Mouse (Mus musculus): ENCODE results near the gene Rab3a. TPM values are rescaled to one million over a fixed set of nuclear protein-coding genes. Genes with fewer than 3 reads are reported as not detected.
A peak's percentile ranks its signal among the peaks of the same experiment; 100 is the strongest.

Rab3a gene
- polyA plus RNA-seq, 1 experiment from 2014 or later: 70.3 TPM

DNA sequence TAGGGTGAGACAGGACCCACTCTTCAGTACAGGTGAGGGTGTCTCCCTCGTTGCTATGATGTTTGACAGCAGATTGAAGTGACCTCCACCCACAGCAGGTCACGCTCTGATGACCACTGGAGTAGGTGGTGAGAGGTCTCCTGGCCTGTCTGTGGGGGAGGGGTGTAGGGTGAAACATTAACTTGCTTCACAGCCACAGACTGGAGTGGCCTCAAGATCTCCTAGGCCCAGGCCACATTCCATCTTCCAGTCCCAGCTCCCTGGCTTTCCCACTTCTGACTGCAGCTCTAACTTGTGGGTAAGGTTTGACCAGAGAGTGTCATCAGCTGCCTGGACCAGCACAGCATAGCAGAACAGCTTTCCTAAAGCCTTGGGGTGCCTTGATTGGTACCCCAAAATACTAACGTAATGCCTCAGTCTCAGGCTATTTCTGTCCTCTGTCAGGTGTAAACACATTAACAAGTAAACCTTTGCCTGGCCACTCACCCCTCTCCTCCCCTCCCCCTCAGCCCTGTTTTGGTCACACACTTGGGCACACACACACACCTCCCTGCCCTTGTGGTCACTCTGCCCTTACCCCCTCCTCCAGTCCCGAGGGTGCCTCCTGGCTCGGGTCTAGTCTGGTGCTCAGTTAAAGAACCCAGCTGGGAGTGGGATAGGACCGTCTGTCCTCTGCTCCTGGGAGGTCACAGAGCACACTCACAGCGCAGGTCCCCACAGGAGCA lies 30.8 kb upstream of the Rab3a start, which contains the start of gene Pde4c:
Gene Pde4c, plus strand, starts transcription at position 235 of the 725 bp plus-strand sequence.
- Histone ChIP-seq H3K36me3 (no peaks in the 10 kb centered on the region), H3K27me3 (ENCODE audit: insufficient read depth, poor library complexity, severe bottlenecking) (peaks cover 39% of the 10 kb centered on the region), H3K4me3 (no peak within 1 kb of the TSS), H3K9me3 (no peaks in the 10 kb centered on the region), H3K27ac (no peak within 1 kb of the TSS), H3K4me1 (replicated peaks) (no peaks in the 10 kb centered on the region)
- 57% methylated on average over 7 of the region's 7 CpGs for WGBS
- DNase-seq (ENCODE audit: low spot score): no peak

GRCm38 (mm10) chr8:70724216-70724615 lies 30.3 kb upstream of the Rab3a start:
- Histone ChIP-seq H3K4me1 (replicated peaks) (no peaks in the 10 kb centered on the region), H3K27ac (no peak overlapping the region), H3K27me3 (ENCODE audit: insufficient read depth, poor library complexity, severe bottlenecking) (peaks cover 44% of the 10 kb centered on the region), H3K36me3 (no peaks in the 10 kb centered on the region), H3K9me3 (no peaks in the 10 kb centered on the region), H3K4me3 (no peak overlapping the region)
- WGBS: 73% methylated on average over 12 of the region's 12 CpGs
- DNase-seq (ENCODE audit: low spot score): no peak

DNA sequence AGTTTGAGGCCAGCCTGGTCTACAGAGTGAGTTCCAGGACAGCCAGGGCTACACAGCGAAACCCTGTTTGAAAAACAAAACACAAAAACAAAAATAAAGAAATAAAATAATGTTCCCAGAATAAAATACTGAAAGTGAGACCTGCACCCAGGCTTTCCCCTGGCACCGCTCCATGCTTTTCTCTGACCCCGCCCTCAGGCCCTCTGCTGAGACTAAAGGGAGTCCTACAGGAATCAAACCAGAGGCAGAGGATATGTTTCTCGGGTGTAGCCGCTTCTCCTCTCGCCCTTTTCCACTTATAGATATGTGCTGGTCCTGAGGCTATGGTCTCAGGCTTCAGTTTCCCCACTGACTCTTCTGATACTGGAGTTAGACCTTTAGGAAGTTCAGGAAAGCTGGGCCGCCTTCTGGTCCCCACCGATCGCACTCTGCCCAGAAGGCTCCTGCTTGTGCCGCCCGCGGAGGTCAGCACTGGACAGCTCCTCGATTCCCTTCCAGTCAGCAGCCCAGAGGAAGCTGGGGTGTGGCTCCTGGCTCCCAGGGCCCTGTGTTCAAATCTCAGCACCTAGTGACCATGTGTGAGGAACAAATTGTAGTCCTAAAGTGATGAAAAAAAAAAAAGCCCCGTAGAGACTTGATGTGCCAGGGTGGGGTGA lies 28.6 kb upstream of the Rab3a start:
- H3K27me3 ChIP-seq (ENCODE audit: insufficient read depth, poor library complexity, severe bottlenecking): peaks cover 54% of the 10 kb centered on the region
- H3K36me3 ChIP-seq: no peaks in the 10 kb centered on the region
- H3K4me1 ChIP-seq (replicated peaks): peaks cover 11% of the 10 kb centered on the region
- H3K9me3 ChIP-seq: no peaks in the 10 kb centered on the region
- H3K4me3 ChIP-seq: no peak overlapping the region
- no peak for DNase-seq (ENCODE audit: low spot score)
- 27% methylated on average over 14 of the region's 14 CpGs for WGBS
- no peak overlapping the region for H3K27ac ChIP-seq

- Histone ChIP-seq H3K27me3 (ENCODE audit: insufficient read depth, poor library complexity, severe bottlenecking) (peaks cover 62% of the 10 kb centered on the region), H3K27ac (no peak overlapping the region), H3K36me3 (no peaks in the 10 kb centered on the region), H3K4me3 (no peak overlapping the region), H3K9me3 (no peaks in the 10 kb centered on the region), H3K4me1 (replicated peaks) (peaks cover 11% of the 10 kb centered on the region)
- 44% methylated on average over 11 of the region's 11 CpGs for WGBS
- no peak for DNase-seq (ENCODE audit: low spot score)
These were observed 27.8 kb upstream of the Rab3a start for GRCm38 (mm10) chr8:70726721-70727120.

DNA sequence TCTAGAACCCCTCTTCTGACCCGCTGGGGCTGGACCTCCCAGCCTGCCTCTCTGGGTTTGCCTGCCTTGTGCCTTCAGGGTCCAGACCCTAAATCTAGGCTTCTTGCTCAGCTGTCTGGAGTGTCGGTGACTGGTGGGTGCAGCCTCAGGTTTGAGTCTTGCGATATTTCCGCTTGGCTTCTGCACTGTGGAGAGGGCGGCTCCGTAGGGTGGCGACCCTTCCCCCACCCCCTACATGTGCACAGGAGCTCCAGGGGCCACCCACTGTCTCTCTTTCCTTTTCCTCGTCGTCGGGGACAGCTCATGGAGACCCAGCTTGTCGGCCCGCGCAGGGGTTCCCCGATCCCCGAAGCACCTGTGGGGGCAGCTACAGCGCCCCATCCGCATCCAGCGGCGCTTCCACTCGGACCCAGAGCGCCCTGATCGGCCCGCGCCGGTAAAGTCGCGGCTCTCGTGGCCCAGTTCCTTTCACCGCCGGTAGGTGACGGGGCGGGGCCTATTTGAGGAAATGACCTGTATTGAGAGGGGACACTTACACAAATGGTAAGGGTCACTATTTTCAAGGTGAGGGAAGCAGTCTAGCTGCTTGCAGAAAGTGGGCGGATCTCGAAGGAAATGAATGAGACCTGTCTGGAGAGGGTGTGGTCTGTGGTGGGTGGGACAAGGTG lies 24.5 kb upstream of the Rab3a start:
- H3K36me3 ChIP-seq: no peaks in the 10 kb centered on the region
- H3K27ac ChIP-seq: 0 out of 2 replicates have a peak overlapping the region, but pooled peaks have one; percentile 23
- DNase-seq (ENCODE audit: low spot score): no peak
- no peaks in the 10 kb centered on the region for H3K9me3 ChIP-seq
- peaks cover 78% of the 10 kb centered on the region for H3K27me3 ChIP-seq (ENCODE audit: insufficient read depth, poor library complexity, severe bottlenecking)
- peak overlapping the region; percentile 40 for H3K4me3 ChIP-seq
- H3K4me1 ChIP-seq (replicated peaks): peaks cover 11% of the 10 kb centered on the region
- whole genome bisulfite sequencing: 3% methylated on average over 34 of the region's 34 CpGs

DNA sequence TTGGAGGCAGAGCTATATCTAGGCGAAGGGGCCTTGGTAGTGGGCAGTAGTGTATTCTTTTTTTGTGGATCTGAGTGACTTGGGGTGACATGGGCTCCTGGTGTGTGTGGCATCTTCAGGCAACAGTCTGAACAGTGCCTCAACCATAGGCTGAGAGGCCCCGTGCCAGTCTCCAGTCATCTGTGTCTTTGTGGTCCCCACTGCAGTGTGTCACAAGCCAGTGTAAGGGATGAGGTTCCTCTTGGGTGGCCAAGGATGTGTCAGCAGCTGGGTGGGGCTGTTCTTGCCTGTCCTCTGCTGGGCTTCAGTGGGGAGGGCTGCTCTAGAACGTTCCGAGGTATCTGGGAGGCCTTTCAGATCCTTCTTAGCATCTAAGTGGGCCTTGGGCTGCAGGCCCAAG lies 23.5 kb upstream of the Rab3a start:
- Histone ChIP-seq H3K36me3 (no peaks in the 10 kb centered on the region), H3K27me3 (ENCODE audit: insufficient read depth, poor library complexity, severe bottlenecking) (peaks cover 72% of the 10 kb centered on the region), H3K9me3 (no peaks in the 10 kb centered on the region), H3K4me3 (no peak overlapping the region), H3K4me1 (replicated peaks) (peaks cover 11% of the 10 kb centered on the region), H3K27ac (no peak overlapping the region)
- DNase-seq (ENCODE audit: low spot score): no peak
- 87% methylated on average over 4 of the region's 4 CpGs for WGBS

- no peak for DNase-seq (ENCODE audit: low spot score)
- no peaks in the 10 kb centered on the region for H3K36me3 ChIP-seq
- H3K27ac ChIP-seq: no peak overlapping the region
- peaks cover 42% of the 10 kb centered on the region for H3K27me3 ChIP-seq (ENCODE audit: insufficient read depth, poor library complexity, severe bottlenecking)
- no peaks in the 10 kb centered on the region for H3K9me3 ChIP-seq
- no peak overlapping the region for H3K4me3 ChIP-seq
- WGBS: 64% methylated on average over 5 of the region's 5 CpGs
- H3K4me1 ChIP-seq (replicated peaks): peaks cover 5% of the 10 kb centered on the region
These were observed 16.8 kb upstream of the Rab3a start for GRCm38 (mm10) chr8:70737705-70738104.

DNA sequence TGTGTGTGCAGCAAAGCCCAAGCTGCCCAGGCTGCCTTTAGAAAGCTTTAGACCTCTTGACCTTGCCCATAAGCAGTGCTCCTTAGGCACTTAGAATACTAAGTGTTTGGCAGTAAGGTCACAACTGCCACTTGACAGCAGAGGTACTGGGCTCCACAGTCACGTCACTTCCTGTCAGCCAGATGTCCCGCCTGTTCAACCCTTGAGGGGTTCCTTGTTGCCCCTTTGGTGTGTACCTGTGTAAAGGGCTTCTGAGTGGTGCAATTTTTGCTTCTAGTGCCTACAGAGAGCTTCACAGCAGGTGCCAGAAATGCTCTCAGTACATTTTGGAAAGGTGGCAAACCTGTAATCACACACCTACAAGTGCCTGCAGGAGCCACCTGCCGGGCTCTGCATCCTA lies 16.3 kb upstream of the Rab3a start:
- Histone ChIP-seq H3K27me3 (ENCODE audit: insufficient read depth, poor library complexity, severe bottlenecking) (peaks cover 43% of the 10 kb centered on the region), H3K9me3 (no peaks in the 10 kb centered on the region), H3K4me3 (no peak overlapping the region), H3K36me3 (no peaks in the 10 kb centered on the region), H3K27ac (no peak overlapping the region), H3K4me1 (replicated peaks) (peaks cover 10% of the 10 kb centered on the region)
- no peak for DNase-seq (ENCODE audit: low spot score)
- WGBS: 70% methylated on average over 3 of the region's 3 CpGs

GRCm38 (mm10) chr8:70741661-70742060 lies 12.8 kb upstream of the Rab3a start:
- DNase-seq (ENCODE audit: low spot score): no peak
- H3K4me3 ChIP-seq: no peak overlapping the region
- H3K9me3 ChIP-seq: no peaks in the 10 kb centered on the region
- no peaks in the 10 kb centered on the region for H3K36me3 ChIP-seq
- 68% methylated on average over 5 of the region's 5 CpGs for WGBS
- H3K27me3 ChIP-seq (ENCODE audit: insufficient read depth, poor library complexity, severe bottlenecking): peaks cover 76% of the 10 kb centered on the region
- no peak overlapping the region for H3K27ac ChIP-seq
- peaks cover 23% of the 10 kb centered on the region for H3K4me1 ChIP-seq (replicated peaks)

- Histone ChIP-seq H3K9me3 (no peaks in the 10 kb centered on the region), H3K27me3 (ENCODE audit: insufficient read depth, poor library complexity, severe bottlenecking) (peaks cover 81% of the 10 kb centered on the region), H3K4me3 (no peak overlapping the region), H3K36me3 (no peaks in the 10 kb centered on the region), H3K27ac (no peak overlapping the region), H3K4me1 (replicated peaks) (peaks cover 23% of the 10 kb centered on the region)
- WGBS: 70% methylated on average over 11 of the region's 11 CpGs
- no peak for DNase-seq (ENCODE audit: low spot score)
These were observed 12.3 kb upstream of the Rab3a start for GRCm38 (mm10) chr8:70742176-70742575.

- Histone ChIP-seq H3K9me3 (no peaks in the 10 kb centered on the region), H3K4me3 (peak overlapping the region; percentile 49), H3K4me1 (replicated peaks) (peaks cover 23% of the 10 kb centered on the region), H3K36me3 (no peaks in the 10 kb centered on the region), H3K27me3 (ENCODE audit: insufficient read depth, poor library complexity, severe bottlenecking) (peaks cover 84% of the 10 kb centered on the region), H3K27ac (peak overlapping the region; percentile 80)
- peak; percentile 43 for DNase-seq (ENCODE audit: low spot score)
- 2% methylated on average over 38 of the region's 38 CpGs for WGBS
These were observed 11.4 kb upstream of the Rab3a start for GRCm38 (mm10) chr8:70742981-70743655.

DNA sequence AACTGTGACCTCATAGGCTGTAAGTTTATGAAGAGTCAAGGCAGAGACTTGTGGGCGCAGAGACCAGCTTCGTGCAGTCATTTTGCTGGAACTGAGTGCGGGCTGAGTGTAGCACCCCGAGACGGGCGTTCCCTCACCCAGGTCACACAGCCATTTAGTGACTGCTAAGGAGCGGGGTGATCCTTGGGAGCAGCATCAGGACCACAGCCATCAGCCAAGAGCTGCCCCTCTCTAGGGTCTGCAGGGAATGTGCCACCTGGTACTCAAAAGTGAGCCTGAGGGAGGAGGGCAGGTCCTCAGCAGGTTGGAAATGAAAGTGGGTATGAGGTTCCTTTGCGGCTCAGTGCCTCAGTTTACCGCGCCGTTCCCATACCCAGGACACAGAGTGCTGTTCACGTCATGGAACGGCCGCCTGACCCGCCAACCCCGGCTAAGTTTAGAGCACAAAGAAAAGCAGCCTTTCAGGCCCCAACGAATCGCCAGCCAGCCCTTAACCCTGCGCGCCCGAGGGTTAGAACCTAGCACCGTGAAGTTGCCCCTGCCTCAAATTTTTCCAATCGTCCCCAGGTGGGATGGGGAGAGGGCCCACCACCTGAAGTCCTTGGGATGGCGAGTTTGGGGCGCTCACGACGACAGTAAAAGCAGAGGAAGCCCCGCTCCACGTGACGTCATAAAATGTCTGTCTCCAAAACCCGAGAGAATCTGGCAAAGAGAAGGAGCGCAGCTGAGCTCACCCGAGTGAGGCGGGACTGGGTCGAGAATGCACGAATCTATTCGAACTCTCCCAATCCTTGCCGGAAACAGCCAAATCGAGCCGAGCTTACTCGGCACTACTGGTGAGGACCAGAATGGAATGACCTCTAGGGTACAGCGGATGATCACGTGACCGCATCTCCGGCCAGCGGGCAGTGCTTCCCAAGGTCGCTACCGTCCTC lies 10.6 kb upstream of the Rab3a start:
- WGBS: 4% methylated on average over 48 of the region's 48 CpGs
- H3K4me3 ChIP-seq: peak overlapping the region; percentile 49
- H3K4me1 ChIP-seq (replicated peaks): peaks cover 23% of the 10 kb centered on the region
- DNase-seq (ENCODE audit: low spot score): peak; percentile 45
- no peaks in the 10 kb centered on the region for H3K9me3 ChIP-seq
- H3K36me3 ChIP-seq: no peaks in the 10 kb centered on the region
- peak overlapping the region; percentile 80 for H3K27ac ChIP-seq
- H3K27me3 ChIP-seq (ENCODE audit: insufficient read depth, poor library complexity, severe bottlenecking): peaks cover 89% of the 10 kb centered on the region
